Mouse (Mus musculus) bone marrow macrophage, adult 2 months (primary cell): ENCODE results near the gene Gng7. TPM values are rescaled to one million over a fixed set of nuclear protein-coding genes. Genes with fewer than 3 reads are reported as not detected.
A peak's percentile ranks its signal among the peaks of the same experiment; 100 is the strongest.

Experiments
- H3K27ac ChIP-seq: 2 replicates; pipeline ENCODE4 v1.5.1; 2012; ENCODE audit warnings: low read depth, low read length; ENCODE audit not compliant: insufficient read depth
- H3K4me1 ChIP-seq: 2 replicates; pipeline ENCODE4 v1.6.1; 2012; ENCODE audit warnings: low read length; ENCODE audit not compliant: control insufficient read depth, insufficient read depth
- H3K4me3 ChIP-seq: 2 replicates; pipeline ENCODE4 v1.5.1; 2012; ENCODE audit warnings: mild to moderate bottlenecking, low read length, moderate library complexity; ENCODE audit not compliant: insufficient read depth
- CTCF ChIP-seq: IDR thresholded peaks from 2 replicates; pipeline ENCODE4 v1.5.1; 2012; ENCODE audit warnings: low read depth, mild to moderate bottlenecking, low read length, moderate library complexity
- POLR2A ChIP-seq: IDR thresholded peaks from 2 replicates; pipeline ENCODE4 v1.6.1; 2012; ENCODE audit warnings: mild to moderate bottlenecking, low read depth, low read length, borderline replicate concordance
- polyA plus RNA-seq: library from polyadenylated mRNA; stranded (reverse); fragments of >200 nt; gene quantifications from 2 replicates; pipeline ENCODE4 v1.2.4, GENCODE M21; 2012; ENCODE audit not compliant: missing spikeins, insufficient read depth, insufficient read length

Gene Gng7
- polyA plus RNA-seq, 1 experiment = 4.6 TPM

- Histone ChIP-seq H3K4me1 (peaks cover 20% of the 10 kb centered on the region), H3K4me3 (peak overlapping the region; percentile 85), H3K27ac (peak overlapping the region; percentile 47)
- TF ChIP-seq POLR2A (no peak), CTCF (no peak)
Observed at GRCm38 (mm10) chr10:80932206-80932605, 82.5 kb downstream of the Gng7 start.

GRCm38 (mm10) chr10:80931695-80932094 lies 83.0 kb downstream of the Gng7 start:
- TF ChIP-seq CTCF (no peak), POLR2A (no peak)
- peaks cover 20% of the 10 kb centered on the region for H3K4me1 ChIP-seq
- H3K4me3 ChIP-seq = peak overlapping the region; percentile 85
- peak overlapping the region; percentile 47 for H3K27ac ChIP-seq

- TF ChIP-seq POLR2A (no peak), CTCF (no peak)
- Histone ChIP-seq H3K4me3 (peak overlapping the region; percentile 85), H3K4me1 (peaks cover 20% of the 10 kb centered on the region), H3K27ac (peak overlapping the region; percentile 89)
Observed at GRCm38 (mm10) chr10:80931153-80931671, 83.5 kb downstream of the Gng7 start.

GRCm38 (mm10) chr10:80930361-80931152 lies 84.2 kb downstream of the Gng7 start:
- TF ChIP-seq CTCF = no peak
- TF ChIP-seq POLR2A = no peak
- peak overlapping the region; percentile 89 for H3K27ac ChIP-seq
- H3K4me3 ChIP-seq = peak overlapping the region; percentile 85
- peaks cover 15% of the 10 kb centered on the region for H3K4me1 ChIP-seq

GRCm38 (mm10) chr10:80929299-80930226 lies 85.2 kb downstream of the Gng7 start, which contains the start of gene Gadd45b:
Gene Gadd45b (plus strand): TSS chr10:80930073.
- peak within 1 kb of the TSS; percentile 94 for H3K27ac ChIP-seq
- peak; percentile 98 for TF ChIP-seq POLR2A
- no peak; the same call in 1 of the 2 replicates for TF ChIP-seq CTCF
- H3K4me3 ChIP-seq = peak within 1 kb of the TSS; percentile 85
- H3K4me1 ChIP-seq = peaks cover 9% of the 10 kb centered on the region

- Histone ChIP-seq H3K27ac (peak overlapping the region; percentile 94), H3K4me1 (peaks cover under 1% of the 10 kb centered on the region), H3K4me3 (peak overlapping the region; percentile 79)
- TF ChIP-seq POLR2A (no peak), CTCF (peak; percentile 59)
Observed at GRCm38 (mm10) chr10:80928586-80929298, 86.0 kb downstream of the Gng7 start.

GRCm38 (mm10) chr10:80925472-80925871 lies 89.3 kb downstream of the Gng7 start:
- no peak overlapping the region for H3K27ac ChIP-seq
- H3K4me3 ChIP-seq = no peak overlapping the region
- TF ChIP-seq POLR2A = no peak
- no peak for TF ChIP-seq CTCF
- no peaks in the 10 kb centered on the region for H3K4me1 ChIP-seq

- Histone ChIP-seq H3K27ac (no peak overlapping the region), H3K4me1 (peaks cover 3% of the 10 kb centered on the region; the same call in 1 of the 2 replicates), H3K4me3 (no peak overlapping the region)
- TF ChIP-seq CTCF = no peak
Observed at GRCm38 (mm10) chr10:80921923-80922322, 92.8 kb downstream of the Gng7 start.
